Mouse (Mus musculus) CD4-positive helper T cell, adult 2 months (primary cell): ENCODE data around the gene Spata13.

Source experiments
- DNase-seq: peaks from one replicate; pipeline ENCODE4 v3.0.0-alpha.2; 2012; ENCODE audit warnings: low read depth, missing footprints, low spot score

The Spata13 gene

GRCm38 (mm10) chr14:60633961-60634864 lies at the start of gene Spata13:
TSS of gene Spata13 (plus strand) at chr14:60634001.
- peak; percentile 84 for DNase-seq

GRCm38 (mm10) chr14:60586687-60587453 lies 46.9 kb upstream of the Spata13 start:
- DNase-seq, result no peak

- no peak for DNase-seq
Measured at GRCm38 (mm10) chr14:60589001-60589400, 44.8 kb upstream of the Spata13 start.

- DNase-seq, result no peak
Measured at GRCm38 (mm10) chr14:60592339-60592738, 41.5 kb upstream of the Spata13 start.

GRCm38 (mm10) chr14:60592822-60593221 lies 41.0 kb upstream of the Spata13 start:
- peak; percentile 61 for DNase-seq

GRCm38 (mm10) chr14:60597571-60597970 lies 36.2 kb upstream of the Spata13 start:
- DNase-seq, result no peak

GRCm38 (mm10) chr14:60599044-60599443 lies 34.8 kb upstream of the Spata13 start:
- no peak for DNase-seq

- DNase-seq, result no peak
Measured at GRCm38 (mm10) chr14:60605564-60605963, 28.2 kb upstream of the Spata13 start.

GRCm38 (mm10) chr14:60606194-60606593 lies 27.6 kb upstream of the Spata13 start:
- DNase-seq, result no peak

GRCm38 (mm10) chr14:60607743-60608142 lies 26.1 kb upstream of the Spata13 start:
- no peak for DNase-seq

- no peak for DNase-seq
Measured at GRCm38 (mm10) chr14:60609160-60609559, 24.6 kb upstream of the Spata13 start.

- no peak for DNase-seq
Measured at GRCm38 (mm10) chr14:60612671-60613070, 21.1 kb upstream of the Spata13 start.

GRCm38 (mm10) chr14:60621076-60621475 lies 12.7 kb upstream of the Spata13 start:
- DNase-seq, result no peak

GRCm38 (mm10) chr14:60625486-60625885 lies 8.3 kb upstream of the Spata13 start:
- no peak for DNase-seq

- DNase-seq, result no peak
Measured at GRCm38 (mm10) chr14:60629887-60630460, 3.8 kb upstream of the Spata13 start.

- DNase-seq, result no peak
Measured at GRCm38 (mm10) chr14:60630981-60631380, 2.8 kb upstream of the Spata13 start.

GRCm38 (mm10) chr14:60634877-60635771 lies 1.3 kb downstream of the Spata13 start:
- DNase-seq, result peak; percentile 51

- no peak for DNase-seq
Measured at GRCm38 (mm10) chr14:60635911-60636607, 2.3 kb downstream of the Spata13 start.

- DNase-seq, result no peak
Measured at GRCm38 (mm10) chr14:60636608-60636980, 2.8 kb downstream of the Spata13 start.

- DNase-seq, result no peak
Measured at GRCm38 (mm10) chr14:60636996-60637395, 3.2 kb downstream of the Spata13 start.

GRCm38 (mm10) chr14:60638159-60638558 lies 4.4 kb downstream of the Spata13 start:
- DNase-seq, result no peak
